Mouse (Mus musculus) olfactory bulb, adult 2 months (tissue): ENCODE data around the gene Bmp7.

Experiments
- CTCF ChIP-seq: fragments of 200-500 bp; IDR thresholded peaks from 2 replicates; pipeline ENCODE4 v1.5.1; 2012; ENCODE audit warnings: low read depth, mild to moderate bottlenecking, low read length, moderate library complexity; ENCODE audit not compliant: insufficient read depth
- POLR2A ChIP-seq: fragments of 200-500 bp; IDR thresholded peaks from 2 replicates; pipeline ENCODE4 v1.6.1; 2012; ENCODE audit warnings: mild to moderate bottlenecking, low read depth, low read length, moderate library complexity; ENCODE audit not compliant: insufficient read depth

DNA sequence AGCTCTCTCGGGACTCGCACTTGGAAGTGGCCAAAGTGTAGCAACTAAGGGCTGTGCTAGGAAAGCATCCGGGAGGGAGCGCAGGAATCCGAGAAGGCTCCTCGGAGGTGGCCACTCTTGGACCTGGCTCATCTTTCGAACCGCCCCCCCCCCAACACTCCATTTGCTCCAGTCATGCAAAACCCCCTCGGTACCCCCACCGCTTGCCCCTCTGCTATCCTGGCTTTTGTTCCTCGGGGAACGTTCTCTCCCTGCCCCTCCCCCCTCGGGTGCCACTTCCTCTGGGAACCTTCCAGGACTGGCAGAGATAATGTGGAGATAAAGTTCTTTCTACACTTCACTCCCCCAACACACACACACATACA, 660 bp upstream of the Bmp7 start:
- TF ChIP-seq CTCF, result no peak
- TF ChIP-seq POLR2A, result no peak
